Mouse (Mus musculus) urinary bladder, postnatal 25 days (tissue): ENCODE data around the gene Unc45a.

Source experiments
- DNase-seq: peaks from one replicate; pipeline ENCODE4 v3.0.0; 2022; ENCODE audit warnings: low spot score

Unc45a gene

GRCm38 (mm10) chr7:80280998-80281397, 59.8 kb downstream of the Unc45a start:
- DNase-seq = no peak

GRCm38 (mm10) chr7:80280032-80280431, 60.8 kb downstream of the Unc45a start:
- no peak for DNase-seq

- no peak for DNase-seq
Observed at GRCm38 (mm10) chr7:80276374-80276773, 64.4 kb downstream of the Unc45a start.
